Mouse (Mus musculus): ENCODE data around the gene Dnah10. TPM values are rescaled to one million over a fixed set of nuclear protein-coding genes. Genes with fewer than 3 reads are reported as not detected.
"Not testable (repeated sequence)": the region's sequence is repeated elsewhere in the genome, so short reads cannot be mapped to it uniquely, and the experiment has no call there.

Dnah10 gene
- total RNA-seq (2021), result under 1 TPM; 0.32 to 0.56 TPM

DNA sequence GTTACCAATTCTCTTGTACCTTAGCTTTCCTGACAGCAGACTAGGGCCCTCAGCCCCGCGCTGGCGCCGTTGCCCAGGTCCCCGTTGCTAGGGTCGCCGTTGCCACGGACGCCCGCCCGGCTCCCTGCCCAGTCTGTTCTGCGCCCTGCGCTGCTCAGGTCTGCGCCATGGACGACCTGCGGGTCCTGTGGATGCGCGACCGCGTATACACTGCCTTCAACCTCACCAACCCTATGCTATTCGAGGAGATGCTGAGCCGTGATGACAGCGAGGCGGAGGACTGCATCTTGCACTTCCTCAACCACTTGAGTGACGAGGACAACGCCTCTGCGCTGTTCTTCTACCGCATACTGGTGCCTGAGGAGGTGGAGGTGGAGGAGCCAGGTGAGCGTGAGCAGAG is at the start of gene Dnah10:
Gene Dnah10, plus strand, starts transcription at position 89 of the 400 bp plus-strand sequence.
- peak; percentile 16 to 20 for DNase-seq (ENCODE audit: extremely low spot score in 1 of 2, low spot score in 1 of 2)

DNA sequence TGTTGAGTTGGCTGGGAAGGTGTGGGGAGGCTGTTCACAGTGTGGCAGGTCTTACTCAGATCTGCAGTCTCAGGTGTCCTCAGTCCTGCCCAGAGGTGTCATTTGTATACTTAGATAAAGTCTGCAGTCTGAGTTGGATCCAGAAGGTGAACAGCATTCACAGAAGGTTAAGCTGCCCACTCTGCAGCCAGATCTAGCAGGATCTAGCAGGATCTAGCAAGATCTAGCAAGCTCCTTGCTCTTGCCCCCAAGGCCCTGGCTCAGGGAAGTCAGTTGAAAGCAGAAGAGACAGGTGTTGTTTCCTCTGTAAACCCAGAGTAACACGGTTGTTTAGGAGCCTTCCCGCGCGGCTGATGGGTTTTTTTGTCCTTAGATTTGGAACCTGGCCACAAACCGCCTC is 11.1 kb upstream of the Dnah10 start:
- DNase-seq (ENCODE audit: extremely low spot score in 1 of 2, low spot score in 1 of 2), result no peak

DNA sequence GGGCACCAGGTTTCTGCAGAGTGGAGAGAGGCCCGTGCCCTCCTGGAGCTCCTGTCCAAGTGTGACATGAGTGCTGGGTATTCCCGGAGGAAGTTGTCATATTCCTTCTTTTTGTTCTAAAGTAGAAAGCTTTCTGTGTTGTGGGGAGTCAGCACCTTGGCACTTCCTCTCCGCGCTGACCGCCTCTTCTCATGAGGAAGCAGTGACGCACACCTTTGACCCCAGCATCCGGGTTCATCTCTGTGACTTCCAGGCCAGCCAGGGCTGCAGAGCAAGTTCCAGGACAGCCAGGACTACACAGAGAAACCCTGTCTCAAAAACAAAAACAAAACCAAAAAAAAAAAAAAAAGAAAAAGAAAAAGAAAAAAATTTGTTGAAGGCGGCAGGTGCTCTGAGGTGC is 9.8 kb upstream of the Dnah10 start:
- no peak for DNase-seq (ENCODE audit: extremely low spot score in 1 of 2, low spot score in 1 of 2)

- DNase-seq (ENCODE audit: extremely low spot score in 1 of 2, low spot score in 1 of 2), result no peak
These were observed 6.9 kb upstream of the Dnah10 start for GRCm38 (mm10) chr5:124717969-124718368.

GRCm38 (mm10) chr5:124718396-124718795 is 6.5 kb upstream of the Dnah10 start:
- no peak for DNase-seq (ENCODE audit: extremely low spot score in 1 of 2, low spot score in 1 of 2)

DNA sequence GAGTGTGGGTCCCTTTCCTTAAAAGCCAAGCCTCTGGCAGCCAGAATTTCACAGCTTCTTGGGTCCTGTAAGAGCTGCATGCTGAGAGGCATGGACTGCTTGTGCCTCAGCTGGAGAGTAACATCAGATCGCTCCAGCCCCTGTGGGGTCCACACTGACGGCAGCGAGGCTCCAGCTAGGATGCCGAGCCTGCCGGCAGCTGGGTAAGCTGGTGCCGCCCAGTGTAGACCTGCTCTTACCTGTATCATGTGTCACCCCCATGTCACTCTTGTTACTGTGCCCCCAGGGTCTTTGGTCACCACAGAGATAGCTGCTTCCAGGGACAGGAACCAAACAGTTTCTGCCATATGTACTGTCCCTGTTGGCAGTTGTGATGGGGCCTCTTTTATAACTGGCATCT is 1.8 kb upstream of the Dnah10 start:
- no peak for DNase-seq (ENCODE audit: extremely low spot score in 1 of 2, low spot score in 1 of 2)

- DNase-seq (ENCODE audit: extremely low spot score in 1 of 2, low spot score in 1 of 2), result no peak
These were observed 4.8 kb downstream of the Dnah10 start for GRCm38 (mm10) chr5:124729662-124730206.

- no peak for DNase-seq (ENCODE audit: extremely low spot score in 1 of 2, low spot score in 1 of 2)
These were observed 9.1 kb downstream of the Dnah10 start for GRCm38 (mm10) chr5:124733961-124734360.

DNA sequence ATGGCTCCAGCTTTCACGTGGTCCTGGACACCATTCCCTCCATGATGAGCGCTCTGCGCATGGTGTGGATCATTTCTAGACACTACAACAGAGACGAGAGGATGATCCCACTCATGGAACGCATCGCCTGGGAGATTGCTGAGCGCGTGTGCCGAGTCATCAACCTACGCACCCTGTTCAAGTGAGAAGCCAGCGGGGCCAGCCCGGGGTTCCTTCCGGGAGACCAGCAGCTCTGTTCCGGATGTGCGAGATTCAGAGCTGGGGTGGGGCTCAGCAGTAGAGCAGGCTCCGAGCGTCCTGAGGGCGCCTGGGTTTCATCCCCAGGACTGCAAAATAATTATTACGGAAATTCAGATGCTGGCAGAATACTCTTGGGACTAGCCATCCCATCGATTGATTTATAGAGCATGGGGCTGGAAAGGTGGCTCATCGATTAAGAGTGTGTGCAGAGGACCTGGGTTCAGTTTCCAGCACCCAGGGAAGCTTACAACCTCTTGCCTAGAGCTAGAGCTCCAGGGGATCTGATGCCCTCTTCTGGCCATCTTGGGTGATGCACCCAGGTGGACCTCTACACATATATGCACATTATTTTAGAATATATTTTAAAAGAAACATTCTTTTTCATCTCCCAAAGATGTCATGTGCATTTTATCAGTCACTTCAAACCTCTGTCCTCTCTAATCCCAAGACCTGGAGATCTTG is 17.2 kb downstream of the Dnah10 start:
- no peak for DNase-seq (ENCODE audit: extremely low spot score in 1 of 2, low spot score in 1 of 2)

DNA sequence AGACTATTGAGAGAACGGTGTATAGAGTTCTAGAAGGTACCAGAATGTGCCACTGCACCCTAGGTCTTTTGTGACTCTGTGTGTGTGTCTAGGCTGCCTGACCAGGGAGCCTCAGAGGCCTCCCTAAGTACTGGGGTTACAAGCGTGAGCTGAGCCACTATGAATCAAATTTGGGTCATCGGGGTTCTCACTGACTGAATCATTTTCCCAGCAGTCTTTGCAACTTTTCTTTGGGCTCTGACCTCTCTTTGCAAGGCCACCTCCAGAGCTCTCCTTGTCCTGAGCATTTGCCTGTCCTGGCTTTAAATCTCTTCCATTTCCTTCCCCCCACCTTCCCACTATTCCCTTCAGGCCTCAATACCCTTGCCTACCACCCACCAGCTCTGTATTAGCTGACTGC is 19.0 kb downstream of the Dnah10 start:
- DNase-seq (ENCODE audit: extremely low spot score in 1 of 2, low spot score in 1 of 2), result no peak

DNA sequence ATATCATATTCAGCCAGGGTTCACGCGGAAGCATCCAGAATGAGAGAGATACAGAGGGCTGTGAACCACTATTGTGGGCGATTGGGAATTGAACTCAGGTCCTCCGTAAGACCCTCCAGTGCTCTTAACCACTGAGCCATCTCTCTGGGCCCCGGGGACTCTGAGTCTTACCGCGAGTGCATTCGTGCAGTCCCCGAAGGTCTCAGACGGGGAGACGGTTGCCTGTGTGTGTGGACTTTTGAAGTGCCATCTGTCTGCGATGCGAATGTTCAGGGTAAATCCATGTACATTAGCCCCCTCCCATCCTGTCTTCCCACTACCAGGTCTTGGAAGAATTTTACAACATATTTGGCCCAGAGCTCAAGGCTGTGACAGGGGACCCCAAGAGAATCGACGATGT is 21.3 kb downstream of the Dnah10 start:
- no peak for DNase-seq (ENCODE audit: extremely low spot score in 1 of 2, low spot score in 1 of 2)

- no peak for DNase-seq (ENCODE audit: extremely low spot score in 1 of 2, low spot score in 1 of 2)
These were observed 23.4 kb downstream of the Dnah10 start for GRCm38 (mm10) chr5:124748296-124748695.

DNA sequence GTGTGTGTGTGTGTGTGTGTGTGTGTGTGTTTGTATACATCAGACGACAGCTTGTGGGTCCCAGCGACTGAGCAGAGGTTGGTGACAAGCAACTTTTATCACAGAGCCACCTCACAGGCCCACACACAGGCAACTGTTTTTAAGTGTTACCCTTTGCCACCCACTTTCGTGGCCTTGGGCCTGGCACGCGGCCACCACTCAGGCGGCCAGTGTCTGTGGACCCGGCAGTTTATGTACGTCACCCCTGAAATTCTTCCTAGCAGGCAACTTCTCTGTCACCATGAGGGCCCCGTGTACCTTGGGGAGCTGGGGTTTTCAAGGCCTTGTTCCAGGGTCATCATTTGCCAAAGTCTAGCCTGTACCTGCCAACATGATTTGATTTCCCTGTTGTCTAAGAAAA is 26.8 kb downstream of the Dnah10 start:
- DNase-seq (ENCODE audit: extremely low spot score in 1 of 2, low spot score in 1 of 2), result no peak

DNA sequence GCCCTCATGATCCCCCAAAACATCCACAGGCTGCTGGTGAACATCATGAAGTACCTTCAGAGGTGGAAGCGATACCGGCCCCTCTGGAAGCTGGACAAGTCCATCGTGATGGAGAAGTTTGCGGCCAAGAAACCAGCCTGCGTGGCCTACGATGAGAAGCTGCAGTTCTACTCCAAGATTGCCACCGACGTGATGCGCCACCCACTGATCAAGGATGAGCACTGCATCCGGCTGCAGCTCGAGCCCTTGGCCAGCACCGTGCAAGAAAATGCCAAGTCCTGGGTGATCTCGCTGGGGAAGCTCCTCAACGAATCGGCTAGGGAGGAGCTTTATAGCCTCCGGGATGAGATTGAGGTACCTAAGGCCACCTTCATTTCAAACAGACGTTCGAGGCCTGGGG is 36.1 kb downstream of the Dnah10 start:
- peak in 1 of 2 experiments; percentile 4 for DNase-seq (ENCODE audit: extremely low spot score in 1 of 2, low spot score in 1 of 2)

DNA sequence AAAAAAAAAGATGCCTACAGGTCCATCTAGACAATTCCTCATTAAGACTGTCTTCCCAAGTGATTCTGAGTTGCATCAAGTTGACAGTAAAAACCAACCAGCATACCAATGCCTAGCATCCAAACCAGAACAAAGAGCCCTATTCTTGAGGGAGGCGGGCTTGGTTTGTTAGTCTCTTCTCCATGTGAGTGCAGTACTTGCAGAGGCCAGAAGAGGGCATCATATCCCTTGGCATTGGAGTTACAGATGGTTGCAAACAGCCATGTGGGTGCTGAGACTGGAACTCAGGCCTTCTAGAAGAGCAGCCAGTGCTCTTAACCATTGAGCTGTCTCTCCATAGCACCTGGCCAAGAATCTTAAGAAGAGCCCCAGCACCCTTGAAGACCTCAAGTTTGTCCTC is 36.9 kb downstream of the Dnah10 start:
- DNase-seq (ENCODE audit: extremely low spot score in 1 of 2, low spot score in 1 of 2), result no peak

DNA sequence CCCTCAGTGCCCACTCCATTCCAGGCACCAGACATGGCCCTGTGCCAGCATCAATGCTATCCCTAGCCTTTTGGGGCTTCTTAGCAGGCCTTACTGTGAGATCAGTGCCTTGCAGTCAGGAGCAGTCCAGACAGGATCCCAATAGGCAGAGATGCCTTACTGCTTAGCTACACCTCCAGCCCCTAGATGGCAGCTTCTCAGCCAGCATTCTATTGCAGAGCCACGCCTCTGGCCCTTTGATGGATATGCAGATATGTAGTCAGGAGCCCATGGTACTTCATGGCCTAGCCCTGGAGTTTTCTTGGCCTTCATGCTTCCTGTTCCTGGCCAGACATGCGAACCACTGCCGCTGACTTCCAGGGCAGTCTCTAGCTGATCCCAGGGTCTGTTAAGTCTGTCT is 49.7 kb downstream of the Dnah10 start:
- no peak for DNase-seq (ENCODE audit: extremely low spot score in 1 of 2, low spot score in 1 of 2)

- DNase-seq (ENCODE audit: extremely low spot score in 1 of 2, low spot score in 1 of 2), result not testable (repeated sequence)
These were observed 51.4 kb downstream of the Dnah10 start for GRCm38 (mm10) chr5:124776289-124776688.

GRCm38 (mm10) chr5:124777178-124777709 is 52.4 kb downstream of the Dnah10 start:
- DNase-seq (ENCODE audit: extremely low spot score in 1 of 2, low spot score in 1 of 2), result peak; percentile 9 to 59

- no peak for DNase-seq (ENCODE audit: extremely low spot score in 1 of 2, low spot score in 1 of 2)
These were observed 55.0 kb downstream of the Dnah10 start for GRCm38 (mm10) chr5:124779926-124780325.

DNA sequence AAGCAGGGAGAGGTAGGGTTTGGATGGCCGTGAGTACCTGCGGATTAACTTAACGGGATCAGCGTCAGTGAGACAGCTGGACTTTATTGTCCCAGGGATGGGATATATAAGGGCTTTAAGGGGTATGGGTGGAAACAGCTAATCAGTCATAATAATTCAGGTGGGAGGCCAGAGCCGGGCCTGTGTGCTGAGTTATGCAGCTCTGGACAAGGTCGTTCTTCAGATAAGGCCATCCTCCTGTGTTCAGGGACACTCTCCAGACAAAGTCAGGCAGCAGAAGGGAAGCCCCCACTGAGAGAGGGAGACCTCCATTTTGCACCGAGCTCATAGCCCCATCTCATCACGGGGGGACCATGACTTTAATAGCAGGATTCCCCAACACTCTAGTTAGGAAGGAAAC is 56.8 kb downstream of the Dnah10 start:
- no peak for DNase-seq (ENCODE audit: extremely low spot score in 1 of 2, low spot score in 1 of 2)

- DNase-seq (ENCODE audit: extremely low spot score in 1 of 2, low spot score in 1 of 2), result no peak
These were observed 60.8 kb downstream of the Dnah10 start for GRCm38 (mm10) chr5:124785650-124786049.

GRCm38 (mm10) chr5:124792112-124792511 is 67.2 kb downstream of the Dnah10 start:
- DNase-seq (ENCODE audit: extremely low spot score in 1 of 2, low spot score in 1 of 2), result no peak

Data from layer of hippocampus, postnatal 25 days (tissue).